Comparison of ENCODE assay signal across 8 mouse cellular contexts in the genomic region with DNA sequence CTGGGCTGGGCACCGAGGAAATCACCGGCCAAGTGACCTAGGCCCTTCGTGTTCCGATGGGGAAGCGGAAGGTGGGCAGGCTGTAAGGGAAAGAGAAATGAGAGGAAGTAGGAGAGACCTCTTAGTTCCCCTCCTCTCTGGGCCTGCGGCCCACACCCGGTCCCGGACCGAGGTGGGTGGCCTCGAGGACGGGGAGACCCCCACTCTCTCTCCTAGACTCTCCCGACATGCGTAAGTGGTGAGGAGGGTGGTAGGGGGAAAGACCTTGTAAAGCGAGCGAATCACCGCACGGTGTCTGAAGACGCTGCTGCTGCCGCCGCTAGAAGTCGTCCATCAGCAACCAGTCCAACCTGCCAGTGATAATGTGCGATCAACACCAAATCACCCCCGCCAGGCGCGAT. TPM values are rescaled to one million over a fixed set of nuclear protein-coding genes. Genes with fewer than 3 reads are reported as not detected.
DNase-seq lines count a peak whose midpoint lies in the region; ATAC-seq and TF ChIP-seq lines count a peak whose summit lies in the region.

No protein-coding gene starts in this region.

- H3K4me1 ChIP-seq in heart, embryonic 10.5 days: peaks cover 56% of the 10 kb centered on the region
- peaks cover 11 to 24% of the 10 kb centered on the region in 2 experiments for H3K4me1 ChIP-seq in CH12.LX (ENCODE audit: control insufficient read depth in 1 of 2, insufficient read depth in 2 of 2)
- 0 out of 2 replicates have a peak, but pooled peaks cover 3% of the 10 kb centered on the region for H3K4me1 ChIP-seq in forebrain, embryonic 14.5 days (ENCODE audit: control insufficient read depth, insufficient read depth, low read length)
- H3K4me1 ChIP-seq in liver, embryonic 13.5 days (replicated peaks): peaks cover 21% of the 10 kb centered on the region

- dilution Hi-C loops in CH12.LX (cut with MboI; ENCODE audit: extremely low pct_ligation_motif_present, extremely low pct_unique_long_range_greater_than_20kb, low sequenced_read_pairs): no loop called here

- DNase-seq in heart, embryonic 10.5 days (ENCODE audit: low spot score): peak; percentile 79
- no peak for DNase-seq in heart, postnatal 25 days (ENCODE audit: low spot score)
- DNase-seq in CH12.LX (ENCODE audit: extremely low read depth): no peak
- DNase-seq in forebrain, embryonic 14.5 days (ENCODE audit: low spot score): no peak
- no peak for DNase-seq in liver, embryonic 13.5 days
- DNase-seq in spleen, postnatal 36 days (ENCODE audit: low spot score in 2 of 2): peak; percentile 42 to 48
- DNase-seq in gastrocnemius, postnatal 14 days: no peak

- H3K9me3 ChIP-seq in heart, embryonic 10.5 days: no peaks in the 10 kb centered on the region
- H3K9me3 ChIP-seq in CH12.LX (replicated peaks; ENCODE audit: low read length): no peaks in the 10 kb centered on the region
- H3K9me3 ChIP-seq in forebrain, embryonic 14.5 days (replicated peaks; ENCODE audit: control insufficient read depth, low read length): no peaks in the 10 kb centered on the region
- H3K9me3 ChIP-seq in liver, embryonic 13.5 days (replicated peaks): no peaks in the 10 kb centered on the region

- H3K27me3 ChIP-seq in heart, embryonic 10.5 days (ENCODE audit: insufficient read depth, poor library complexity, severe bottlenecking): peaks cover 92% of the 10 kb centered on the region
- no peaks in the 10 kb centered on the region for H3K27me3 ChIP-seq in CH12.LX (replicated peaks)
- H3K27me3 ChIP-seq in forebrain, embryonic 14.5 days (replicated peaks; ENCODE audit: control insufficient read depth, insufficient read depth, low read length): peaks cover 33% of the 10 kb centered on the region
- peaks cover 99% of the 10 kb centered on the region for H3K27me3 ChIP-seq in liver, embryonic 13.5 days

- ATAC-seq in forebrain, embryonic 14.5 days: 0 out of 2 replicates have a peak, but pooled peaks have one; percentile 5
- no peak for ATAC-seq in liver, embryonic 13.5 days (ENCODE audit: low read depth)
- ATAC-seq in erythroid progenitor cell, adult 5-6 weeks (replicated peaks; ENCODE audit: low FRiP score, poor library complexity, severe bottlenecking): no peak

- H3K36me3 ChIP-seq in heart, embryonic 10.5 days: no peaks in the 10 kb centered on the region
- no peaks in the 10 kb centered on the region for H3K36me3 ChIP-seq in CH12.LX (replicated peaks in 1 of 2; ENCODE audit: control insufficient read depth in 1 of 2, insufficient read depth in 1 of 2, low read length in 1 of 2)
- H3K36me3 ChIP-seq in forebrain, embryonic 14.5 days (ENCODE audit: control insufficient read depth, insufficient read depth, low read length): no peaks in the 10 kb centered on the region
- no peaks in the 10 kb centered on the region for H3K36me3 ChIP-seq in liver, embryonic 13.5 days

- no peak for TF ChIP-seq RAD21 in CH12.LX (IDR thresholded peaks at IDR 0.05; ENCODE audit: low read depth, low read length)

- intact Hi-C loops in heart, postnatal 25 days (cut with DNase I): loop anchor here (5.0 kb wide), 1 partner anchor 115 kb away; no protein-coding TSS in a partner anchor
- intact Hi-C loops in gastrocnemius, postnatal 14 days (cut with DNase I; ENCODE audit: low total_unique reads): no loop called here

- H3K79me2 ChIP-seq in CH12.LX (replicated peaks; ENCODE audit: control insufficient read depth, extremely low read depth, insufficient read depth, poor library complexity, severe bottlenecking): no peaks in the 10 kb centered on the region

- H3K4me3 ChIP-seq in heart, embryonic 10.5 days: peak overlapping the region; percentile 58
- H3K4me3 ChIP-seq in CH12.LX (replicated peaks in 1 of 3; ENCODE audit: low read depth in 2 of 3, low read length in 2 of 3, poor library complexity in 1 of 3): peak overlapping the region; percentile 46 to 65 (median 57)
- peak overlapping the region; percentile 31 for H3K4me3 ChIP-seq in forebrain, embryonic 14.5 days (ENCODE audit: low read depth, low read length)
- H3K4me3 ChIP-seq in liver, embryonic 13.5 days (replicated peaks): peak overlapping the region; percentile 38

- in situ Hi-C loops in CH12.LX (cut with MboI; ENCODE audit: low pct_ligation_motif_present, low pct_unique_long_range_greater_than_20kb, low sequenced_read_pairs): loop anchor here (10.0 kb wide), 1 partner anchor 122 kb away; no protein-coding TSS in a partner anchor

- TF ChIP-seq EP300 in CH12.LX (IDR thresholded peaks at IDR 0.05; ENCODE audit: low read length): no peak

- no peak for TF ChIP-seq CTCF in CH12.LX (conservative IDR thresholded peaks at IDR 0.05 in 1 of 2, IDR thresholded peaks at IDR 0.05 in 1 of 2; ENCODE audit: low read depth in 2 of 2, low read length in 2 of 2)

- WGBS in heart, embryonic 10.5 days: 2% methylated on average over 25 of the region's 25 CpGs
- 8% methylated on average over 25 of the region's 25 CpGs for WGBS in forebrain, embryonic 14.5 days
- WGBS in liver, embryonic 13.5 days (ENCODE audit: insufficient replicate concordance): 3% methylated on average over 25 of the region's 25 CpGs

- peak overlapping the region; percentile 54 for H3K4me2 ChIP-seq in CH12.LX (ENCODE audit: insufficient read depth, low read depth, poor library complexity, severe bottlenecking)
- H3K4me2 ChIP-seq in forebrain, embryonic 14.5 days (ENCODE audit: low read length): peak overlapping the region; percentile 70
- peak overlapping the region; percentile 65 for H3K4me2 ChIP-seq in liver, embryonic 13.5 days

- H3K27ac ChIP-seq in heart, embryonic 10.5 days: peak overlapping the region; percentile 89
- peak overlapping the region; percentile 69 for H3K27ac ChIP-seq in CH12.LX (ENCODE audit: insufficient read depth, low read depth)
- peak overlapping the region; percentile 90; the same call in 1 of the 2 replicates for H3K27ac ChIP-seq in forebrain, embryonic 14.5 days (ENCODE audit: low read depth, low read length)
- no peak overlapping the region for H3K27ac ChIP-seq in liver, embryonic 13.5 days

- H3K9ac ChIP-seq in CH12.LX (ENCODE audit: insufficient read depth, low read depth): peak overlapping the region; percentile 70
- H3K9ac ChIP-seq in forebrain, embryonic 14.5 days (ENCODE audit: low read length): peak overlapping the region; percentile 58
- H3K9ac ChIP-seq in liver, embryonic 13.5 days: peak overlapping the region; percentile 37; the same call in 1 of the 2 replicates

- TF ChIP-seq POLR2A in CH12.LX (IDR thresholded peaks at IDR 0.05; ENCODE audit: low read depth, low read length): no peak

TF ChIP-seq in CH12.LX, 34 proteins besides CTCF, POLR2A, EP300 and RAD21:
- no peak for TF ChIP-seq CHD2 (IDR thresholded peaks at IDR 0.05; ENCODE audit: low read length)
- TF ChIP-seq UBTF (IDR thresholded peaks at IDR 0.05; ENCODE audit: low read depth, low read length): peak; percentile 31; the same call in 1 of the 2 replicates

RNA-seq across cellular contexts. Expression of gene Bcor, which starts 23.0 kb away (rescaled TPM):
- 17.5 and 20.8 TPM in 2 replicates for polyA plus RNA-seq in heart, embryonic 10.5 days (2016; fragmentation: Nextera tagmentation; extraction: Ambion mirVana)
- total RNA-seq in heart, postnatal 25 days (2021): 10 to 100 TPM; 22.0 to 22.7 TPM
- total RNA-seq in CH12.LX (2012; rRNA removed) (40.0 and 41.1 TPM in 2 replicates), CH12.LX (2014; rRNA removed) (14.3 and 14.6 TPM in 2 replicates)
- 29.6 and 33.8 TPM in 2 replicates for polyA plus RNA-seq in CH12.LX (2012; ENCODE audit: insufficient read length, low read depth)
- 17.5 and 18.8 TPM in 2 replicates for polyA plus RNA-seq in forebrain, embryonic 14.5 days (2014; fragmentation: Nextera tagmentation; extraction: Ambion mirVana)
- 3.8 and 4.2 TPM in 2 replicates for polyA plus RNA-seq in liver, embryonic 13.5 days (2015; fragmentation: Nextera tagmentation; extraction: Ambion mirVana)
- 21.4 and 32.4 TPM in 2 replicates for total RNA-seq in erythroid progenitor cell, adult 5-6 weeks (2015; ENCODE audit: low replicate concordance)
- total RNA-seq in erythroid progenitor cell, adult 5-6 weeks (2017; ENCODE audit: low replicate concordance): 26.3 and 35.9 TPM in 2 replicates
- total RNA-seq in gastrocnemius, postnatal 14 days (2021): 10 to 100 TPM; 14.7 to 20.1 TPM

Comparison
In these comparisons a context has a peak if more than half of its experiments do, and no peak if none do; other contexts are left out.
1. DNase-seq: peak in heart, embryonic 10.5 days (single experiment) and spleen, postnatal 36 days (2 of 2); none in heart, postnatal 25 days (single experiment), CH12.LX (single experiment), forebrain, embryonic 14.5 days (single experiment), liver, embryonic 13.5 days (single experiment) and gastrocnemius, postnatal 14 days (single experiment).
2. Peak in every context shown above with its lines, with median percentiles within 50 percentile points of each other: H3K4me3 ChIP-seq, H3K4me2 ChIP-seq and H3K9ac ChIP-seq.